Mouse (Mus musculus) urinary bladder, postnatal 14 days (tissue): ENCODE measurements around the gene Btbd8.
A peak's percentile ranks its signal among the peaks of the same experiment; 100 is the strongest.

Source experiments
- DNase-seq: peaks from one replicate; pipeline ENCODE4 v3.0.0; 2021; ENCODE audit warnings: low spot score

Btbd8 gene

DNA sequence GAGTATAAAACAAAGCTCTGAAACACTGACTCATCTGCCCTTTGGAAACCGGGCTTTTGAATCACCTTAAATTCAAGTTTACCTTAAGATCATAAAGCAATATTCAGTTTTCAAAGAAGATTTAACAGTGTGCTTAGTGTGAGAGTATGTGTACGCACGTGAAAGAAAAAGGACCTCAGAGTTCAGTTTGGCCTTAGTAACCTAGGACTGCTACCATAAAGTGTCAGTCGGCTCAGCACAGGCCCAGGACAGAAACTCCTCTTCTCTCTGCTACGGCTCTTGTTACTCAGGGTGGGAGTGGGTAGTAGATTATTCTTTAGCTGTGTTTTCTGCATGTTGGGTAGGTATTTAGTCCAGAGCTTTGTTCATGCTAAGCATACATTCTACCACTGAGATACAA is 11.8 kb downstream of the Btbd8 start:
- DNase-seq, result no peak

DNA sequence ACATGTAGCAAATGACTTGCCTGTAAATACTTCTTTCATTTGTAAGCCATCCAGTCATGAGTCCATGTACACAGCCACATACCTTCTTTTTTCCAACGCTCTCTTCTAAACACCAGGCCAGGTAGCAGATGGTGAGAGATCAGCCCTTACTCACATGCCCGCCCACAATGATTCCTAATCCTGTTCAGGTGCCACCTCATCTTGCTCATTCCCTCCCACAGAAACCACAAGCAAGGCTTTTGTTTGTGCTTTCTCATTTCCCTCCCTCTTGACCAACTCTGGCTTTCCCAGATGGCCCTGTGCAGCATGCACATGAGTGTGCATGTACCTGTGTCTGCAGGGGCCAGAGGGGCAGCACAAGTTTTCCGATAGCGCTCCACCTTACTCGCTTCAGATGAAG is 12.5 kb downstream of the Btbd8 start:
- DNase-seq, result no peak

DNA sequence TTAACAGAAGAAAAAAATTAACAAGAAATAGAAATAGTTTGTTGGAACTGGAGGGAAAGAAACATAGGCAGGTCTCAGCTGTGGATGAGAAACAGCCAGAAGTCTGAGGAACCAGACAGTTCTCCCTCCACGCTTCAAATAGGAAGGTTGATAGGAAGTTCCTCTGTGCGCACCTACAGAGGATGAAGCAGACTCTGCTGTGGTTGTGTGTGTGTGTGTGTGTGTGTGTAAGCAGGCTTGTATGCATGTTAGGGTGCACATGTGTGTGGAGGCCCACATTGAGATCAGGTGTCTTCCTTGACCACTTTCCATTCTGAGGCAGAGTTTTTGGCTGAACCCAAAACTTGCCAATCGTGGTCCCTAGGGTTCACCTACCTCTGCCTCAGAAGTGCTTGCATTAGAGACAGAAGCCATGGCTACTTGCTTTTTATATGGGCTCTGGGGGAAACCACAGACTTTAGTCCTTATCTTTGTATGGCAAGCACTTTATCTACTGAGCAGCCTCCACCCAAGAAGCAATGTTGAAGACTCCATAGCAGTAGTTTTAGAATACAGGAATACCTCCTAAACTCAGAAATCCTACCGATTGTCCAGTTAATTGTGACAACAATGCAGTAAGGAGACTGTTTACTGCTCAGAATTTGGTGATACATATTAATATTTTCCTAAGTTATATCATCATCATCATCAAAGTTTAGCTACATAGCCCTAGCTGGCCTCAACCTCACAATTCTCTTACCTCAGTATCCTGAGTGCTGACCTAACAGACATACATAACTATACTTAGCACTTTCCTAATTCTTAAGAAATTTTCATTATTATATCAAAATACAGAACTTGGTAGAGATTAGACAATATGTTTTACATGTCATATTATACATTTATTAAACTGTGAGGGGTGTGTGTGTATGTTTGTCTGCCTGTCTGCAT is 24.6 kb downstream of the Btbd8 start:
- DNase-seq, result no peak

DNA sequence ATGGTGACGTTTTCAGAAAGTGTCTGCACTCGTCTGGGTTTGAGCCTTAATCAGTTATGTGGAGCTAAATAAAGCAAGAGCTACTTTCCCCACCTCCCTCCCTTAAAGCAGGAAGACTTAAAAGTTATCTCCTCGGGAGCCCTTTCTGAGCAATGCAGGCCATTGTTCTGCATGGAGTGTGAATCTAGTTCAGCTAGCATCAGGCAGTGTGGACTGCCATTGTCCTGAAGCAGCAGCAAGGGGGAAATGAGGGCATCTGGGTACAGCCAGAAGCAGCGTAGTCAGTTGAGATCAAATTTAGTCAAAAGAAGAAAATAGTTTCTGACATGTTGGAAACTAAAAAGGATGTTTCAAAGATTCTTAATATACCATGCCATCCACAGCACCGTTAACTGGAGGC is 28.7 kb downstream of the Btbd8 start:
- no peak for DNase-seq

DNA sequence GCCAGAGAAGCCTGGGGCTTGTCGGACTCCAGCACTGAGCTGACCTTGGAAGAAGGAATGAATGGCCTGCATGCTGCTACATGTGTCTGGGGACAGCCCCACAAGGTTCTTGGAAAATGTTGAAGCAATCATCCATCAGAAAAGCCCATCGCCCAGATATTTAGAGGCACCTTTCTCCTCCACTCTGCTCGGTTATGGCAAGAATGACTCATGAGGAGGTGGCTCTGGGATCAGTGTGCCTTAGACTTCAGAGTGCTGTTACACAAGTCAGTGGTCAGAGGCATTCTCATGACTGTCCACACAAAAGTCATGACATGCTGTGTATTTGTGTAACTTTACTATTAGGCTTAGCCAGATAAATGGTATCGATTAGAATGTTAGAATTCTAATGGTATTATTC is 29.3 kb downstream of the Btbd8 start:
- DNase-seq, result no peak

DNA sequence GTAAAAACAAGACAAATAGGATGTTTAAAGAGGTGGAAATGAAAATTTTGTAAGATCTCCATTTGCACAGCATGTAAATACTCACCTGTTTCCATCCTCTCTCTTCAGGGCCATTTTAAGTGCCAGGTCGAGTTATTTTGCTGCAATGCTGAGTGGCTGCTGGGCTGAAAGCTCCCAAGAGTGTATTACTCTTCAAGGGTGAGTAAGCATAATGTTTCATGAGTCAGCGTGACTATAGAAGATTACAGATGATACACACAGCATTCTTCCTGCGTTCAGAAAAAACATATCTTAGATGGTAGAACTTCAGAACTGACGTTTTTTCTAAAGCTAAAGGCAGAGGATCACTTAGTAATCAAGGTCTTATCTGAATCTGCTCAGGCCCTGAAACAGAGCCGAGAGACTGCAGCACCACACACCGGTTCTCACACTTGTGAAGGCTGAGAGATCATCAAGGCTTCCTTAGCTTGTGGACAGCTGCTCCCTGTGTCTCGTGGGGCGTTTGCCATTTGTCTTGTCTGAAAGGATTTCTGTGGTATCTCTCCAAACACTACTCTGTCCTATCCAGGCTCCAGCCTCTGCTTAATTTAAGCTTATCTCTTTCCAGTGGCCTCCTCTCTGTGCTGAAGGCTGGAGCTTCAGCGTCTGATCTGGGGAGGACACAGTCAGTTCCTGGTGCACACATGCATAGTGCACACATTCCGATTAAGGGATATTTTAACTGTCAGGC is 33.0 kb downstream of the Btbd8 start:
- DNase-seq, result no peak

DNA sequence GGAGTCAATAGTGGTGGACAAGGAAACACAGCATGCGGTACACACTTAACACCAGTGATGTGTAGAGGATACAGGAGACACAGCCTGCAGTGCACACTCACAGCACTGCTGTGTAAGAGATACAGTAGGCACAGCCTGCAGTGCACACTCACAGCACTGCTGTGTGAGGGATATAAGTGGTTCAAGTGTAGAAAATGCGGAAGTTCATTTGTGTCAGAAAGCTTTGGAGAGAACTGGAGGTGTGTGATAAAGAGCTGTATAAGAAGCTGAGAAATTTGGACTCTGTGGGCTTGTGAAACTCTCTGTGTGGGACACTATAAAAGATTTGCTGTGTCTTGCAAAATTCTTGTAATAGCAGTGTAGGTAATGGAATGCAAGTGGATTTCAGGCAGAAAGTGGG is 42.4 kb downstream of the Btbd8 start:
- DNase-seq, result no peak

DNA sequence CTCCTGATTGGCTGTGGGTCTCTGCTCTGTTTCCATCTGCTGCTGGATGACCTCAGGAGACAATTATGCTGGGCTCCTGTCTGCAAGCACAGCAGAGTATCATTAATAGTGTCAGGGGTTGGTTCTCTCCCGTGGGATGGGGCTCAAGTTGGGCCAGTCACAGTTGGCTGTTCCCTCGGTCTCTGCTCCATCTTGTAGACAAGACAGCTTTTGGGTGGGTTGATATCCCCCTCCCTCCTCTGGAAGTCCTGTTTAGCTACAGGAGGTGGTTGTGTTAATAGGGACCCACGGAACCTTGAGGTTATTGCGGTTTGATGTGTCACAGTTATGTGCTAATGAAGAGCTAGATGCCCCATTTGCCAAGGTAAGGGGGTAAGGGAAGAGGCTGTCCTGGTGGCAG is 51.2 kb downstream of the Btbd8 start:
- DNase-seq, result no peak

DNA sequence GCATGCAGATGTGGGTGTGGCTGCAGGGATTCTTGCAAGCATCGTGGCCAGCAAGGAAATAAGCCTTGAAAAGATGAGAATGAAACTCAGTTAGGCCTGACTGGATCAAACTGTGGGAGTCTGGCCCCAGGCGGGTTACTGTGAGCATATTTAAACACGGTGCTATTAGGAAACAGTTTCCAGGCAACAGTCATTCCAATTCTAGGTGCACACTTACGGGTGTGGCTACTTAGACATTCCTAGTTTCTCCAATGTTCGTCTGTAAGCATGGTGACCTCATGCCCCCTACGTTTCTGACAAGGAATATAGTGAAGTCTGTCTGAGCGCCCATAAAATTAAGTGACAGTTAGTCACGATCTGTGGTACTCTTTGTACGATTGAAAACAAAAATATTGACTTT is 53.2 kb downstream of the Btbd8 start:
- no peak for DNase-seq

DNA sequence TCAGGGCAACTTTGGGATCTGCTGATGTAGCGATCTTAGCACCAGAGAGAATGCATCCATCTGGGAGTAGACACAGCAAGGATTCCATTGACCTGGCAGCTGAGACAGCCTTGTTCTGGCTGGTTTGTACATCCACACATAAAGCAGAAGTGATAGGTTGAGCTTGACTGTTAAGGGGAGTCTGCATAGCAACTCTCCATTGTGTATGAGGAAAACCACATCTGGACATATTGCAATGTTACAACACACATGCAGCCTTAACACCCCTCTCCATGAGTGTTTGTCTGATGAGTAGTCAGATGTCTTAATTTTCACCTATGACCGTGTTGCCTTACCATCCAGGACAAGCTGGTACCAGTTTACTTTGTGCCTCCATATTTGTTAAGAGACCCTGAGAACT is 54.7 kb downstream of the Btbd8 start:
- DNase-seq, result no peak

DNA sequence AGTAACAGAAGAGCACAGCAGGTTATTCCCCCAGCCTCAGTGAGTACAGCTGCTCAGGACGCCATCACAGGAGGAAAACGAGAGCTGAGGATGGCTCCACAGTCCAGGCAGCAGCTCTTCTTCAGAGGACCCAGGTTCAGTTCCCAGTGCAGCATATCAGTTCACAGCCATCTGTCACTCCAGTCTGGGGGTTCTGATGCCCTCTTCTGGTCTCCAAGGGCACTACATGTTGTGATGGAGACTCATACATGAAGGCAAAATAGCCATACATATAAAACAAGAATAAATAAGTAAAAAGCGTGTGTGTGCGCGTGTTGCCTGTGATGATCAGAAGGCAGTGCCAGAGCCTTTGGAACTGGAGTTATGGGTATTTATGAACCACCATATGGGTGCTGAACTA is 57.0 kb downstream of the Btbd8 start:
- no peak for DNase-seq

DNA sequence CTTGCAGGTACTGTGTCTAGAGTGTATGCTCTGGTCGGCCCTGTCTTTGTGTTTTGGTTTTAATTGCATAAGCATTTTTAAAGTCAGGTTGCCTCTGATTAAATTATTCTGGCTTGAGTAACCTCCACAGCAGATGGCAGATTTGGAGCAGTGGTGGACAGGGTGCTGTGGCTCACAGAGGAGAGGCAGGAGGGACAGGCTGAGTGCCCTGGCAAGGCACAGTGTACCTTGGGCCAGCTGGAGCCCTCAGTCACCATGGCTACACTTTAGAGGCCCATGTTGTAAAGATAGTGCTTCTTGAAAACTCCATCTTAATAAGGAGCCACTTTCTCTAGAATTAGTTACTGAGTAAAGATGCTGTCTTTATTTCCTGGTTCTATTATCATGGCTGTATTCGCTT is 58.2 kb downstream of the Btbd8 start:
- DNase-seq, result no peak

DNA sequence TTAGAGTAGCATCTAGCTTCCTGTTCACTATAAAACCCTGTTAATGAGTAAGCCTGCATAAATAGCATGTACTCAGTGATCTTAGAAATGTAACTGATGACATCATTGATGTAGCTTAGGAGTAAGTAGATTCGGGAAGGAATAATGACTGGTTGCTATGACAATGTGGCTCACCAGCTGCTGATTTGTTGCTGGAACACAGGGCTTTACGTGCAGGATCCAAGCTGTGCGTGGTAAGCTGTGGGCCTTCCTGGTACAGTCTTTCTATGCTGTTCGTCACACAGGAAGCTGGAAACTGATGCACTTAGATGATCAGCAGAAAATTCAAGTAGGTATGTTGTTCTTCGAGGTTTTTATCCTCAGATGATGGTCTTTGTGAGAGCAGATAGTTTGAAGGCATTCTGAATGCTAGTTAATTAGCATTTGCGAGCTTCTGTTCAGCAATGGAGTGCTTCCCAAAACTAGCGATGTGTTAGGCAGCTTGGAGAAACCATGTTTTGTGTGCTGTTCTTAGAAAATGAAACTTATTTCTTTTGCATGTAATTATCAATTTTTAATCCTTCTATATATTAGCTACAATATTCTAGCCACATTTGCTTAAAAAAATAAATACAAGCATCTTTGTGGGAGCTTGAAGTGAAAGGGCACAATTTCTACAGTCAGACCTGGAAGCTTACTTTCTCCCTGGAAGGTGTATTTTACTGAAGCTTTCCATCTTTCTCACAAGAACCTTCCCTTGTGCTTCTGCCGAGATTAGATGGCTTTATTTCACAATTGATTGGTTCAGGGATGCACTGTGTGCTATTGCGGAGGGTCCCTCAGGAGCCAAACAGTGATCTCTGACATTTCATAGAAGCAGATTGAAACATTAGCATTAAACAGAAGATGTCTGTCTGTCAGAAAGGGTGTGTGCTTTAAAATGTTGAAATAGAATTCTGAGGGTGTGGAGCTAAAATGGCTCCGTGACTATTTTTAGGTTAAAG is 60.0 kb downstream of the Btbd8 start:
- DNase-seq, result no peak

DNA sequence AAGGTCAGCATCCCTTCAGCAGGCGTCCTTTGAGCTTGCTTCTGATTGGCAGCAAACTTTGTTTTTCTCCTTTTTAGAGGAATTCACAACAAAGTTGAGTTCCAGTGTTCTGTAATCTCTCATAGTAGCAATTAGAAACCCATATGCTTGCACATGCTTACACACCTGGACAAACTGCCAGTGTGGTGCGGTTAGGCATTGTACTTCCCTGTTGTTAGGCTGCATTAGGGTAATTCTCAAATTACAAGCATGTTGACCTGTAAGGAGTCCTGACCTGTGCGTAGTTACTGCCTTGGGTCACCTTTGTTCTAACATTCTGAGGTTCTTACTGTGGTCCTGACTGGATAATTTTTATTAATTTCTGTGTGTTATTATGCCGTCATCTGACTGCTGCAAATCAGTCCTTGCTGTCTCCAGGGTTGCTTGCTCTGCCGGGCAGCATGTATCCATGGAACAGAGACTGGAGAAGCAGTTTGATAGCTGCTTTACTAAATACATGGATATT is 61.1 kb downstream of the Btbd8 start:
- no peak for DNase-seq

DNA sequence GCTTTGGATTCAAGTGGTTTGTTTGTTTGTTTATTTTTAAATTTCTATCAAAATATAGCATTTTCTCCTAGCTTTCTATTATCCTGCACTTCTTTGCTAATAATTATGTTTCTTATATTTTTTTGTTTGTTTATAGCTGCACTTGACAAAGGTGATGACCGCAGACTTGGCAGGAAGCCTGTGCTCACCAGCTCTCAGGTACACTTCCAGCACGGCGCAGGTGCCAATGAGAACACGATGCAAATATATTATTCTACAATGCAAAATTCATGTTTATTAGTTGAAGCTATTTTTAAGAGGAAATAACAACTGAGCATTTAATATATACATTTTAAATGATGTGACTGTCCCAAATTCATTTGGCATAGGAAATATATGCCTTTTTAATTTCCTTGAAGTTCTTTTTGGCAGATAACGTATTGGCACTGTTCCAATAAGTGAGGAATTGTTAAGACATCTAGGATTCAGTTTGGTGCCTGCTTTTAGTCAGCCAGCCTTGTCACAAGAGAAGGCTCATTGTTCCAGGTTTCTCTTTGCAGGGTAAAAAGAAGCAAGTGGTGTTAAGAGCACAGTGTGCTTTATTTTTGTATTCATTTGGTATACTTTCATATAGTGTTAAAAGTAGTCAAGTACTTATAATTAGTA is 62.2 kb downstream of the Btbd8 start:
- DNase-seq, result no peak

DNA sequence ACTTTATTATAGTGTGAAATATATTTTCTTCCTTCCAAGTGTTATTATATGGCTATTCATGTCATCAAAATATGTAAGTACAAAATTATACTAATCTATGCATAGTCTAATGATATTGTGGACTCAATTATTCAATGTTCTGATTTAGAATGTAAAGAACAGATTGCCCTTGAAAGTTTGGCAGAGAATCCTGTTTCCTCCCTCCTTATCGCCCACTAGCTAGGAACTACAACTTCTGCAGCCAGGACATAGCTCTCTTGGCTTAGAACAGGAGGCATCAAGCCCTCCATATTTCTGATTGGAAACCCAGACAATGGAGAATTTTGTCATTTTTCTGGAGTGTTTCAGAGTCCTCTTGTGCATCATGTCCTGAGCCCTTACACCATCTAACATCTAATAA is 62.9 kb downstream of the Btbd8 start:
- no peak for DNase-seq

DNA sequence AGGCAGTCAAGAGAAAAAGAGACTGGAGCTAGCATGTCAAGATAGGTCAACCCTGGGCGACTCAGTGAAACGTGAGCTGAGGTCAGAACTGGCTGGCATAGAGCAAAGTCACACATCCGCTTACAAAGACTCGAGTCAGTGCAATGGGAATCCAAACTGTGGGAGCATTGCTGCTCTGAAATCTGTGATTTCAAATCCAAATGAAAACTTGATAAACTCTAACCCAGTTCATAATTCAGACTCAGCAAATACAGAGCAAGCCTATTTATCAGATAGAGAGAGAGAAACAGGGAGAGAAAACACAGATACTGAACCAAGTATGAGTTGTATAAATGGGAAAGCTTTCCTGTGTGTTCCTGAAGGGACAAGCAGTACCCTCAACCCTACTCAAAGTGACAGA is 69.5 kb downstream of the Btbd8 start, which contains the start of gene Gm42669:
TSS of gene Gm42669 (plus strand) at position 301 of the 400 bp plus-strand sequence.
- DNase-seq, result no peak

DNA sequence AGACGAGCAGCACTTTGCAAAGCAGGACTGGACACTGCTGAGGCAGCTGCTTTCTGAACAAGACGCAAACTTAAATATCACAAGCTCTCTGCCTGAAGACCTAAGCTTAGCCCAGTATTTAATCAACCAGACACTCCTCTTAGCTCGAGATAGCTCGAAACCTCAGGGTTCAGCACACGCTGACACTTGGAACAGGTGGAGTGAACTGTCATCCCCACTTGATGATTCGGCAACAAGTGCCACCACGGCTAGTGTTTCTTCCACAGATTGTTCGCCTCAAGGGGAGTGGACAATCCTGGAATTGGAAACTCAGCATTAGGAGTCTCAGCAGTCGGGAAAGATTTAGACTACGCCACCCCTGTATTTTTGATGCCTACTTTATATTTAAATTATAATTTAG is 72.7 kb downstream of the Btbd8 start:
- DNase-seq, result no peak

DNA sequence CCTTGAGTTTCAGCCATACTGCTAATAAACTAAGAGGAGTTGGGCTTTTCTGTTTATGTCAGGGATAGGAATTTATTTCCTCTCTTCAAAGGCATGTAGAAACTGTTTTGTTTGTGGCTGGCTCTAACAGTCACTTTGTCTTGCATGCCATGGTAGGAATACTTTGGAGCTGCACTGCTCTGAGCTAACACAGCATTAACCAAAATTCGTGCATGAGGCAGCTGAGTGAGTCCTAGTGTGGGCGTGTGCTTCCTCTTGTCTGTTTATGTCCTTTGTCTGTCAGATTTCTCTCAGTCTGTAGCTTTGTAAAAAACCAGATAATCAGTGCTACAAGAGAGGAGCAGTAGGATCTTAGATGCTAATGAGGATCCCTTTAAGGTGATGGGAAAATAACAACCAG is 73.5 kb downstream of the Btbd8 start:
- no peak for DNase-seq

DNA sequence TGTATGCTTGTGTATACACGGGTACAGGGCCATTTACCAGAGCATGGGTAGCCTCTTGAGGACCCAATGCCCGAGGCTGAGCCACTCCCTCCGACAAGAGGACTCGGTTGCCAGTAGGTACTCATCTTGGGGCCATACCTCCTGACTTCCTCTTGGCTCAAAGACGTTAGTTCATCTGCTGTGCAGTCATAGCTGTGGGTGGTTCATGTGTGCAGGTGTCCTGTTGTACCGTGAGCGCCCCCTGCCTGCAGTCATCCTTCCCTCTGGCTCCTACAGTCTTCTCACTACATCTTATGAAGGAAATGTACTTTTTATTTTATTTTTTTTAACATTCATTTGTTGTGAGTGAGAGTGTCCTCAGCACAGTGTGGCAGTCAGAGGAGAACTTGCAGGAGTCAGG is 75.8 kb downstream of the Btbd8 start:
- peak; percentile 53 for DNase-seq

DNA sequence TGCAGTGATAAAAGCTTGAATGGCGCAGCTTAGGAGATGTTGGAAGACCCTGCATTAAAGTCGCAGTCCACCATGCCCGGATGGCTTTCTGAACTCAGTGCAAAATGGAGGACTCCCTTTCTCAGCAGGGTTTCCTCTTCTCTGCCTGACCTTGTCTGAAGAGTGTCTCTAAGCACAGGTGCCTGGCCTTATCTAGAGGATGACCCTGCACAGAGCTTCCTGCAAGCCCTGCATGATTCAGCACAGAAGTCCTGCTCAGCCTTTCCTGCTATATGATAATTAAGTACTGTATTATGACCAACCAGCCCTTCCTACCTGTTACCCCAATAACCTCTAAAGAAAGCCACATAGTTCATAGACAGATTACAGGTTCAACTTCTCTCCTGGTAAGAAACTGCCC is 77.7 kb downstream of the Btbd8 start:
- no peak for DNase-seq

DNA sequence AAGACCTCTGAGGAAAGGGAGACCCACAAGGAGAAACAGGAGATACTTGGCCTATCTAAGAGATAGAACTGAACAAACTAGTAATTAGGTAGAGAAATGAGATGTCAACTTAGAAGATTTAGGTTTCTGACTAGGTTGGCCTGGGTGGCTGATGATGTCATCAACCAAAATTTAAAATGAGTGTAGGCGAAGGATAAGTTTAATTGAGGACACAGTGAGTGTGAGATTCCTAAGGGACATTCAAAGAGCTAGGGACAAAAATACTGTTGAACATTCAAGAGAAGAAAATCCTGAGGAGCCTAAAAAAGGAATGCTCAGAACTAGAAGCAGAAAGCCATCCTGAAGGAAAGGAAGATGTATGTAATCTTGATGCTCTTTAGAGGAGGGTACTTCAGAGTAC is 78.3 kb downstream of the Btbd8 start:
- DNase-seq, result no peak
